8 mouse cellular contexts compared by ENCODE assay signal in genomic region chr8:83740976-83741741, GRCm38 (mm10). TPM values are rescaled to one million over a fixed set of nuclear protein-coding genes. Genes with fewer than 3 reads are reported as not detected.
DNase-seq lines count a peak whose midpoint lies in the region; ATAC-seq and TF ChIP-seq lines count a peak whose summit lies in the region.

Gene Adgre5 (minus strand): TSS chr8:83741326.

- peak within 1 kb of the TSS; percentile 87 for H3K4me2 ChIP-seq in hindbrain, embryonic 13.5 days
- peak within 1 kb of the TSS; percentile 90 for H3K4me2 ChIP-seq in midbrain, embryonic 16.5 days (ENCODE audit: low read length)
- H3K4me2 ChIP-seq in stomach, postnatal 0 days (replicated peaks; ENCODE audit: low read depth), result peak within 1 kb of the TSS; percentile 85

- no peak for TF ChIP-seq POLR2A in ES-Bruce4 (IDR thresholded peaks at IDR 0.05; ENCODE audit: insufficient read depth, low read length)

- H3K9me3 ChIP-seq in ES-Bruce4 (replicated peaks; ENCODE audit: control insufficient read depth, insufficient read depth, low read length, poor library complexity, severe bottlenecking), result no peaks in the 10 kb centered on the region
- H3K9me3 ChIP-seq in hindbrain, embryonic 13.5 days, result no peaks in the 10 kb centered on the region
- no peaks in the 10 kb centered on the region for H3K9me3 ChIP-seq in midbrain, embryonic 16.5 days (replicated peaks; ENCODE audit: control insufficient read depth, low read length, poor library complexity, severe bottlenecking)
- H3K9me3 ChIP-seq in stomach, postnatal 0 days (ENCODE audit: control insufficient read depth, low read length), result no peaks in the 10 kb centered on the region

- H3K36me3 ChIP-seq in ES-Bruce4 (ENCODE audit: control insufficient read depth, insufficient read depth, low read length, poor library complexity, severe bottlenecking), result no peaks in the 10 kb centered on the region
- no peaks in the 10 kb centered on the region for H3K36me3 ChIP-seq in hindbrain, embryonic 13.5 days
- no peaks in the 10 kb centered on the region for H3K36me3 ChIP-seq in midbrain, embryonic 16.5 days (ENCODE audit: control insufficient read depth, insufficient read depth, low read length)
- no peaks in the 10 kb centered on the region for H3K36me3 ChIP-seq in stomach, postnatal 0 days (ENCODE audit: control insufficient read depth, insufficient read depth, low read length)

- TF ChIP-seq CTCF in ES-Bruce4 (IDR thresholded peaks at IDR 0.05; ENCODE audit: low read depth, low read length), result no peak
- peak; percentile 27 for TF ChIP-seq CTCF in stomach, postnatal 0 days (IDR thresholded peaks at IDR 0.05; ENCODE audit: low read depth)

- H3K27me3 ChIP-seq in ES-Bruce4 (ENCODE audit: control insufficient read depth, insufficient read depth, low read length, poor library complexity, severe bottlenecking), result no peaks in the 10 kb centered on the region
- H3K27me3 ChIP-seq in hindbrain, embryonic 13.5 days, result peaks cover 61% of the 10 kb centered on the region
- H3K27me3 ChIP-seq in midbrain, embryonic 16.5 days (ENCODE audit: control insufficient read depth, insufficient read depth, low read depth, low read length), result peaks cover 21% of the 10 kb centered on the region
- no peaks in the 10 kb centered on the region for H3K27me3 ChIP-seq in stomach, postnatal 0 days (ENCODE audit: control insufficient read depth, insufficient read depth, low read length)

- no peak for TF ChIP-seq EP300 in ES-Bruce4 (IDR thresholded peaks at IDR 0.05; ENCODE audit: insufficient read depth, low read depth, low read length)
- no peak for TF ChIP-seq EP300 in stomach, postnatal 0 days (optimal IDR thresholded peaks at IDR 0.05)

- H3K4me1 ChIP-seq in ES-Bruce4 (ENCODE audit: control insufficient read depth, insufficient read depth, low read length), result peaks cover 3% of the 10 kb centered on the region
- H3K4me1 ChIP-seq in hindbrain, embryonic 13.5 days (replicated peaks), result peaks cover 25% of the 10 kb centered on the region
- H3K4me1 ChIP-seq in midbrain, embryonic 16.5 days (ENCODE audit: control insufficient read depth, insufficient read depth, low read length), result peaks cover 4% of the 10 kb centered on the region; the same call in 1 of the 2 replicates
- H3K4me1 ChIP-seq in stomach, postnatal 0 days (replicated peaks; ENCODE audit: control insufficient read depth, insufficient read depth), result peaks cover 5% of the 10 kb centered on the region; the same call in 1 of the 2 replicates

- ATAC-seq in hindbrain, embryonic 13.5 days (ENCODE audit: low FRiP score), result peak; percentile 59
- ATAC-seq in midbrain, embryonic 16.5 days, result no peak
- ATAC-seq in stomach, postnatal 0 days (ENCODE audit: low FRiP score, low TSS enrichment), result peak; percentile 83

- peak; percentile 88 for DNase-seq in adrenal gland, postnatal 14 days
- DNase-seq in gastrocnemius, adult 18-20 months (ENCODE audit: low spot score), result peak; percentile 69
- DNase-seq in liver, result peak; percentile 68
- peak; percentile 78 for DNase-seq in stomach, postnatal 0 days (ENCODE audit: low spot score)
- no peak for DNase-seq in layer of hippocampus, adult 11-12 months (ENCODE audit: low spot score)

- H3K27ac ChIP-seq in ES-Bruce4 (ENCODE audit: insufficient read depth, low read length), result peak within 1 kb of the TSS; percentile 91
- 0 out of 2 replicates have a peak within 1 kb of the TSS, but pooled peaks have one; percentile 40 for H3K27ac ChIP-seq in hindbrain, embryonic 13.5 days
- peak within 1 kb of the TSS; percentile 18; the same call in 1 of the 2 replicates for H3K27ac ChIP-seq in midbrain, embryonic 16.5 days (ENCODE audit: low read length)
- H3K27ac ChIP-seq in stomach, postnatal 0 days (replicated peaks), result peak within 1 kb of the TSS; percentile 89

- H3K4me3 ChIP-seq in ES-Bruce4 (ENCODE audit: low read depth, low read length), result peak within 1 kb of the TSS; percentile 64
- H3K4me3 ChIP-seq in hindbrain, embryonic 13.5 days, result peak within 1 kb of the TSS; percentile 47
- H3K4me3 ChIP-seq in midbrain, embryonic 16.5 days (ENCODE audit: low read depth, low read length), result peak within 1 kb of the TSS; percentile 47
- H3K4me3 ChIP-seq in stomach, postnatal 0 days (ENCODE audit: low read depth, low read length), result peak within 1 kb of the TSS; percentile 69

- WGBS in hindbrain, embryonic 13.5 days, result 2% methylated on average over 51 of the region's 56 CpGs
- under 1% methylated on average over 47 of the region's 56 CpGs for WGBS in midbrain, embryonic 16.5 days
- 2% methylated on average over 40 of the region's 56 CpGs for WGBS in stomach, postnatal 0 days

- H3K9ac ChIP-seq in ES-Bruce4 (ENCODE audit: low read depth, poor library complexity, severe bottlenecking), result peak within 1 kb of the TSS; percentile 61
- peak within 1 kb of the TSS; percentile 73 for H3K9ac ChIP-seq in hindbrain, embryonic 13.5 days
- H3K9ac ChIP-seq in midbrain, embryonic 16.5 days (ENCODE audit: low read depth, low read length), result peak within 1 kb of the TSS; percentile 68
- H3K9ac ChIP-seq in stomach, postnatal 0 days (ENCODE audit: low read length), result peak within 1 kb of the TSS; percentile 78

RNA-seq across cellular contexts. Expression of gene Adgre5, which starts in this region (rescaled TPM):
- polyA plus RNA-seq in ES-Bruce4 (2011; ENCODE audit: insufficient read depth, insufficient read length, low read depth, missing spikeins), result 16.8 and 17.5 TPM in 2 replicates
- total RNA-seq in adrenal gland, postnatal 14 days (2021), result 47.5 and 49.0 TPM in 2 replicates
- 10 to 100 TPM; 16.9 to 22.9 TPM for total RNA-seq in gastrocnemius, adult 18-20 months (2021)
- polyA plus RNA-seq in hindbrain, embryonic 13.5 days (2015; fragmentation: Nextera tagmentation; extraction: Ambion mirVana), result 12.3 and 13.0 TPM in 2 replicates
- 10.9 and 11.2 TPM in 2 replicates for polyA plus RNA-seq in midbrain, embryonic 16.5 days (2015; fragmentation: Nextera tagmentation; extraction: Ambion mirVana)
- polyA plus RNA-seq in stomach, postnatal 0 days (2015; fragmentation: Nextera tagmentation; extraction: Ambion mirVana), result 16.9 and 17.1 TPM in 2 replicates

Comparison
In these comparisons a context has a peak if more than half of its experiments do, and no peak if none do; other contexts are left out.
1. H3K27ac ChIP-seq: peak in every context shown above with its lines; median percentile 91 in ES-Bruce4; 89 in stomach, postnatal 0 days; 40 in hindbrain, embryonic 13.5 days; 18 in midbrain, embryonic 16.5 days.